Mouse (Mus musculus) bone marrow, adult 2 months (tissue): ENCODE measurements around the gene Clec4a1. TPM values are rescaled to one million over a fixed set of nuclear protein-coding genes. Genes with fewer than 3 reads are reported as not detected.

Experiments used
- H3K27ac ChIP-seq: fragments of 200-500 bp; 2 replicates; pipeline ENCODE4 v1.5.1; 2012; ENCODE audit warnings: low read depth, mild to moderate bottlenecking, control low read depth, inconsistent platforms, low read length; ENCODE audit not compliant: control insufficient read depth, poor library complexity, insufficient read depth
- H3K4me1 ChIP-seq: fragments of 200-500 bp; 2 replicates; pipeline ENCODE4 v1.6.1; 2011; ENCODE audit warnings: low read length; ENCODE audit not compliant: control insufficient read depth, insufficient read depth
- H3K4me3 ChIP-seq: fragments of 200-500 bp; replicated peaks from 2 replicates; pipeline ENCODE3; 2011; ENCODE audit warnings: mild to moderate bottlenecking, low read depth, low read length, control low read depth; ENCODE audit not compliant: control insufficient read depth
- CTCF ChIP-seq: fragments of 200-500 bp; IDR thresholded peaks from 2 replicates; pipeline ENCODE4 v1.5.1; 2011; ENCODE audit warnings: low read length, control low read depth; ENCODE audit not compliant: control insufficient read depth, insufficient read depth
- POLR2A ChIP-seq: fragments of 200-500 bp; IDR thresholded peaks from 2 replicates; pipeline ENCODE4 v1.6.1; 2011; ENCODE audit warnings: low read depth, mild to moderate bottlenecking, control low read depth, low read length, borderline replicate concordance; ENCODE audit not compliant: control insufficient read depth
- WGBS: fragments of 180-500 bp; shearing (Covaris S2); methylation state at CpG from one replicate; pipeline ENCODE4 v1.1.7; 2018; 5-methylcytosine and 5-hydroxymethylcytosine counted together
- polyA plus RNA-seq: library from polyadenylated mRNA; stranded (reverse); fragments of >200 nt; gene quantifications from 2 replicates; pipeline ENCODE4 v1.2.4, GENCODE M21; 2011; ENCODE audit warnings: low replicate concordance; ENCODE audit not compliant: missing spikeins, insufficient read depth, insufficient read length

The Clec4a1 gene
- polyA plus RNA-seq: 16.5 and 26.6 TPM in 2 replicates

DNA sequence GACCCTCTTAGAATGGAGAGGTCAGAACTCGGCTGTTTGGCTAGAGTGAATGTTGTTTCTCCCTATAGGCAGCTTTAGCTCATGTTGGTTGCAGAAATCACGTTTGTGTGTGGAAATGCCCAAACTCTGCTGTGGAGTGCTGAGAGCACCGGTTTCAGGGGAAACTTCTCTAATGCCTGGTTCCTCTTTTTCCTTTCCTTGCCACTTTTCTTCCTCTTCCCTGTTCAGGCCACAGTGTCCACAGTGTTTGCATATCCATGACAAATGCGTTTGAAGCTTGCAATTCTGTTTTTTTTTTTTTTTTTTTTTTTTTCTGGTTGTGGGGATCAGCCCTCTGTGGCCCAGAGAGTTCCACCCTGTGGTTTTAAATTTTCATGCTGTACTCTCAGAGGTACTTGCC, at the start of gene Clec4a1:
Gene Clec4a1, plus strand, starts transcription at position 398 of the 400 bp plus-strand sequence.
- no peak for TF ChIP-seq POLR2A
- no peak for TF ChIP-seq CTCF
- WGBS: 3% methylated on average over 4 of the region's 4 CpGs
- peak within 1 kb of the TSS; percentile 91 for H3K27ac ChIP-seq
- H3K4me1 ChIP-seq: peaks cover 3% of the 10 kb centered on the region; the same call in 1 of the 2 replicates
- H3K4me3 ChIP-seq: peak within 1 kb of the TSS; percentile 58

GRCm38 (mm10) chr6:122872800-122873199, 48.8 kb upstream of the Clec4a1 start:
- no peak for TF ChIP-seq POLR2A
- no peak for TF ChIP-seq CTCF
- WGBS: 7% methylated on average over 5 of the region's 5 CpGs
- Histone ChIP-seq H3K4me1 (no peaks in the 10 kb centered on the region; the same call in 1 of the 2 replicates), H3K27ac (no peak overlapping the region; the same call in 1 of the 2 replicates), H3K4me3 (no peak overlapping the region)

DNA sequence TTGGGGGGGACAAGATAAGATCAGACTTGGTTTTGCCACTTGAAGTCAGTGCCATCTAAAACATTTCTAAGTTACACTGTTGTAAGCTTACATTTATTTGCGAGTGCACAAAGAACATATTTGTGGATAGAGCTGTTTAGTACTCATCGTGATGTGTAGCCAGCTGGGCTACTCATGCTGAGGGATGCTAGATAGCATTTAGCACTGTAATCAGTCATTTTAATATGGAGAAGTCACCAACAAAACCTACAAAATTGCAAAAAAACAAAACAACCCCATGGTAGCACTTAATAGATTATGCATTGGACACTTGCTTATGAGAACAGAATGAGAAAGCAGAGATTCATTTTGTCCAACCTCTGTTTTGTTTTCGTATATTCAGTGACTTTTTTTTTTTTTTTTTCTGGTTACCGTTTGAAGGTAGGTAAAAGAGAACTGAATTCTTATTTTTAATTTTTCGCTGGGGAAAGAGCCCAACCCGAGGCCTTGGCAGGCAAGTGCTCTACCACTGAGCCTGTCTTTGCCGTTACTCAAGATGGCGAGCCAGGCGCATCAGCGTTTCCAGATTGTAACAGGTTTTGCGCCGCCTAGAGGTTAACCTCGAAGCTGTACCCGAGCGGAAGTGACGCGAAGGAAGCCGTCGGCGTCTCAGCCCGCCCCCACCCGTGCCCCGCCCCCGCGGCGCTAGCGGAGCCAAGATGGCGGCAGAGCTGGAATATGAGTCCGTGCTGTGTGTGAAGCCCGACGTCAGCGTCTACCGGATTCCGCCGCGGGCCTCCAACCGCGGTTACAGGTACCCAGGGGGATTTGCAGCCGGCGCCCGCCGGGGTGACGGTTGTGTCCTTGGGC, 47.6 kb upstream of the Clec4a1 start, which contains the start of gene Necap1:
Gene Necap1, plus strand, starts transcription at position 604 of the 849 bp plus-strand sequence.
- Histone ChIP-seq H3K4me3 (peak within 1 kb of the TSS; percentile 95), H3K27ac (peak within 1 kb of the TSS; percentile 76), H3K4me1 (no peaks in the 10 kb centered on the region; the same call in none of the 2 replicates)
- TF ChIP-seq POLR2A (peak; percentile 79; the same call in 1 of the 2 replicates), CTCF (peak; percentile 86)
- 7% methylated on average over 43 of the region's 43 CpGs for WGBS

- TF ChIP-seq POLR2A (no peak), CTCF (no peak)
- peak overlapping the region; percentile 95 for H3K4me3 ChIP-seq
- H3K4me1 ChIP-seq: no peaks in the 10 kb centered on the region; the same call in none of the 2 replicates
- H3K27ac ChIP-seq: peak overlapping the region; percentile 76
- under 1% methylated on average over 31 of the region's 31 CpGs for WGBS
Measured at GRCm38 (mm10) chr6:122874720-122875389, 46.8 kb upstream of the Clec4a1 start.

GRCm38 (mm10) chr6:122879141-122879735, 42.4 kb upstream of the Clec4a1 start:
- 70% methylated on average over 7 of the region's 7 CpGs for WGBS
- TF ChIP-seq CTCF: no peak
- Histone ChIP-seq H3K27ac (no peak overlapping the region), H3K4me1 (no peaks in the 10 kb centered on the region; the same call in none of the 2 replicates), H3K4me3 (no peak overlapping the region)

GRCm38 (mm10) chr6:122879781-122880505, 41.7 kb upstream of the Clec4a1 start:
- TF ChIP-seq POLR2A (no peak), CTCF (no peak)
- 91% methylated on average over 7 of the region's 7 CpGs for WGBS

DNA sequence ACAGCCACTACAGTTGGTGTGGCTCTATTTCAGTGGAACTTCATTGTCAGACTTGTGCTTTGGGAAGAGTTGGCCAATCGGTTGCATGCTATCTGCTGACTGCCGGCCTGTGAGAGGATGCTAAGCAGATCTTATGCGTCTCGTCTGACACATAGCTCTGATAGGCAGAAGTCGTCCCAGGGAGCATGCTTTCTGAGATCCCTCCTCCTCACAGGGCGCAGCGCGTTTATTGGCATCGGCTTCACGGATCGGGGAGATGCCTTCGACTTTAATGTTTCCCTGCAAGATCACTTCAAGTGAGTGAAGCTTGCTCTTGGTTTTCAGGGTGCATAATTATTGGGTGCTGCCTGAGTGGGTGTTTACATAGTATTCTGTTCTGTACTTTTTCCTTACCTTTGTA, 40.4 kb upstream of the Clec4a1 start:
- WGBS: 94% methylated on average over 12 of the region's 12 CpGs
- no peak overlapping the region for H3K4me3 ChIP-seq
- TF ChIP-seq CTCF (no peak), POLR2A (no peak)
- H3K27ac ChIP-seq: no peak overlapping the region
- no peaks in the 10 kb centered on the region; the same call in none of the 2 replicates for H3K4me1 ChIP-seq

More at GRCm38 (mm10) chr6:122879781-122880505, 41.7 kb upstream of the Clec4a1 start:
- Histone ChIP-seq H3K27ac (no peak overlapping the region), H3K4me1 (no peaks in the 10 kb centered on the region; the same call in none of the 2 replicates), H3K4me3 (no peak overlapping the region)
